Mouse (Mus musculus): ENCODE results near the gene Med11.
"Not testable (repeated sequence)": the region's sequence is repeated elsewhere in the genome, so short reads cannot be mapped to it uniquely, and the experiment has no call there.

The Med11 gene

GRCm38 (mm10) chr11:70451797-70452498 is at the start of gene Med11:
Gene Med11 (plus strand): TSS chr11:70451919.
- DNase-seq = peak; percentile 99

- no peak for DNase-seq
These were observed 48.1 kb upstream of the Med11 start for GRCm38 (mm10) chr11:70403598-70403997.

- peak; percentile 82 for DNase-seq
These were observed 42.0 kb upstream of the Med11 start, which contains the start of gene Pelp1 for GRCm38 (mm10) chr11:70409594-70410296. Gene Pelp1 (minus strand): TSS chr11:70410031.

- no peak for DNase-seq
These were observed 41.4 kb upstream of the Med11 start for GRCm38 (mm10) chr11:70410297-70410643.

- no peak for DNase-seq
These were observed 39.1 kb upstream of the Med11 start for GRCm38 (mm10) chr11:70412591-70412990.

- DNase-seq = peak; percentile 90
These were observed 37.8 kb upstream of the Med11 start for GRCm38 (mm10) chr11:70413961-70414360.

- DNase-seq = no peak
These were observed 33.5 kb upstream of the Med11 start for GRCm38 (mm10) chr11:70418199-70418598.

GRCm38 (mm10) chr11:70419486-70419885 is 32.2 kb upstream of the Med11 start:
- no peak for DNase-seq

- DNase-seq = not testable (repeated sequence)
These were observed 25.1 kb upstream of the Med11 start for GRCm38 (mm10) chr11:70426598-70426997.

- DNase-seq = no peak
These were observed 20.1 kb upstream of the Med11 start for GRCm38 (mm10) chr11:70431574-70431973.

- DNase-seq = peak; percentile 98
These were observed 19.4 kb upstream of the Med11 start, which contains the start of gene Arrb2 for GRCm38 (mm10) chr11:70432048-70432894. Gene Arrb2 (plus strand): TSS chr11:70432635.

- no peak for DNase-seq
These were observed 18.7 kb upstream of the Med11 start for GRCm38 (mm10) chr11:70432895-70433568.

- no peak for DNase-seq
These were observed 18.2 kb upstream of the Med11 start for GRCm38 (mm10) chr11:70433569-70433943.

GRCm38 (mm10) chr11:70433951-70434350 is 17.8 kb upstream of the Med11 start:
- no peak for DNase-seq

- no peak for DNase-seq
These were observed 16.2 kb upstream of the Med11 start for GRCm38 (mm10) chr11:70435476-70435875.

- DNase-seq = no peak
These were observed 14.3 kb upstream of the Med11 start for GRCm38 (mm10) chr11:70437426-70437825.

GRCm38 (mm10) chr11:70438728-70439374 is 12.9 kb upstream of the Med11 start:
- DNase-seq = no peak

GRCm38 (mm10) chr11:70440637-70441036 is 11.1 kb upstream of the Med11 start:
- no peak for DNase-seq

- DNase-seq = no peak
These were observed 9.8 kb upstream of the Med11 start for GRCm38 (mm10) chr11:70441882-70442281.

- DNase-seq = no peak
These were observed 7.8 kb upstream of the Med11 start for GRCm38 (mm10) chr11:70443964-70444363.

- no peak for DNase-seq
These were observed 7.1 kb upstream of the Med11 start for GRCm38 (mm10) chr11:70444667-70445066.

GRCm38 (mm10) chr11:70446756-70447155 is 5.0 kb upstream of the Med11 start:
- no peak for DNase-seq
